Mouse (Mus musculus): Measurements from ENCODE around the gene Pmepa1.

Pmepa1 gene

GRCm38 (mm10) chr2:173253761-173254662 lies 22.3 kb downstream of the Pmepa1 start:
- no peak for DNase-seq (ENCODE audit: low spot score)

- DNase-seq (ENCODE audit: low spot score) = no peak
Observed at GRCm38 (mm10) chr2:173251675-173252074, 24.7 kb downstream of the Pmepa1 start.

GRCm38 (mm10) chr2:173251133-173251532 lies 25.2 kb downstream of the Pmepa1 start:
- no peak for DNase-seq (ENCODE audit: low spot score)

- DNase-seq (ENCODE audit: low spot score) = no peak
Observed at GRCm38 (mm10) chr2:173250411-173250810, 25.9 kb downstream of the Pmepa1 start.

GRCm38 (mm10) chr2:173249965-173250364 lies 26.4 kb downstream of the Pmepa1 start:
- no peak for DNase-seq (ENCODE audit: low spot score)

GRCm38 (mm10) chr2:173249386-173249785 lies 26.9 kb downstream of the Pmepa1 start:
- DNase-seq (ENCODE audit: low spot score) = no peak

GRCm38 (mm10) chr2:173248822-173249221 lies 27.5 kb downstream of the Pmepa1 start:
- no peak for DNase-seq (ENCODE audit: low spot score)

- no peak for DNase-seq (ENCODE audit: low spot score)
Observed at GRCm38 (mm10) chr2:173247911-173248310, 28.4 kb downstream of the Pmepa1 start.

- no peak for DNase-seq (ENCODE audit: low spot score)
Observed at GRCm38 (mm10) chr2:173247197-173247596, 29.1 kb downstream of the Pmepa1 start.

GRCm38 (mm10) chr2:173246688-173247087 lies 29.6 kb downstream of the Pmepa1 start:
- no peak for DNase-seq (ENCODE audit: low spot score)

- no peak for DNase-seq (ENCODE audit: low spot score)
Observed at GRCm38 (mm10) chr2:173245258-173245657, 31.1 kb downstream of the Pmepa1 start.

GRCm38 (mm10) chr2:173244108-173244507 lies 32.2 kb downstream of the Pmepa1 start:
- no peak for DNase-seq (ENCODE audit: low spot score)

GRCm38 (mm10) chr2:173243616-173244015 lies 32.7 kb downstream of the Pmepa1 start:
- DNase-seq (ENCODE audit: low spot score) = no peak

- DNase-seq (ENCODE audit: low spot score) = no peak
Observed at GRCm38 (mm10) chr2:173242874-173243273, 33.5 kb downstream of the Pmepa1 start.

- no peak for DNase-seq (ENCODE audit: low spot score)
Observed at GRCm38 (mm10) chr2:173240738-173241137, 35.6 kb downstream of the Pmepa1 start.

- no peak for DNase-seq (ENCODE audit: low spot score)
Observed at GRCm38 (mm10) chr2:173238522-173238921, 37.8 kb downstream of the Pmepa1 start.

- DNase-seq (ENCODE audit: low spot score) = no peak
Observed at GRCm38 (mm10) chr2:173235435-173236332, 40.6 kb downstream of the Pmepa1 start.

- DNase-seq (ENCODE audit: low spot score) = no peak
Observed at GRCm38 (mm10) chr2:173232766-173233099, 43.6 kb downstream of the Pmepa1 start.

- no peak for DNase-seq (ENCODE audit: low spot score)
Observed at GRCm38 (mm10) chr2:173232065-173232765, 44.1 kb downstream of the Pmepa1 start.

GRCm38 (mm10) chr2:173229578-173230224 lies 46.6 kb downstream of the Pmepa1 start:
- peak; percentile 89 for DNase-seq (ENCODE audit: low spot score)

GRCm38 (mm10) chr2:173228567-173228966 lies 47.8 kb downstream of the Pmepa1 start:
- DNase-seq (ENCODE audit: low spot score) = no peak

- no peak for DNase-seq (ENCODE audit: low spot score)
Observed at GRCm38 (mm10) chr2:173226792-173227191, 49.5 kb downstream of the Pmepa1 start.

Measured in urinary bladder, postnatal 10 days (tissue).